Comparison of ENCODE assay signal across 22 mouse cellular contexts in genomic region chr4:57111411-57111810, GRCm38 (mm10). TPM values are rescaled to one million over a fixed set of nuclear protein-coding genes. Genes with fewer than 3 reads are reported as not detected.
"Had no signal": no experiment of that assay in that cellular context is flagged by ENCODE, and none has a peak within 500 bp of the region (broad histone marks: within the 10 kb centered on the region; RNA-seq: fewer than 3 reads in every experiment).

No protein-coding gene starts in this region.

- DNase-seq: kidney, adult 18-20 months; kidney, adult 9 months; kidney, postnatal 14 days; kidney, postnatal 4 days; liver, embryonic 13.5 days; lung, adult 18-20 months; right cerebral cortex, adult 18-20 months; right cerebral cortex, postnatal 14 days; right cerebral cortex, postnatal 4 days; spleen, adult 18-20 months; thymus, adult 18-20 months; thymus, postnatal 36 days had no signal

- H3K9me3 ChIP-seq: limb, embryonic 10.5 days; limb, embryonic 13.5 days; liver, embryonic 13.5 days; lung, embryonic 15.5 days; midbrain, embryonic 12.5 days; midbrain, embryonic 15.5 days; neural tube, embryonic 12.5 days; neural tube, embryonic 15.5 days; stomach, embryonic 15.5 days had no signal

- H3K4me2 ChIP-seq: limb, embryonic 13.5 days; liver, embryonic 13.5 days; lung, embryonic 15.5 days; midbrain, embryonic 12.5 days; midbrain, embryonic 15.5 days; neural tube, embryonic 12.5 days; neural tube, embryonic 15.5 days; stomach, embryonic 15.5 days had no signal

- H3K4me1 ChIP-seq: midbrain, embryonic 12.5 days; neural tube, embryonic 12.5 days; neural tube, embryonic 15.5 days had no signal

- H3K27ac ChIP-seq: limb, embryonic 10.5 days; limb, embryonic 13.5 days; liver, embryonic 13.5 days; lung, embryonic 15.5 days; macrophage; midbrain, embryonic 12.5 days; midbrain, embryonic 15.5 days; neural tube, embryonic 12.5 days; neural tube, embryonic 15.5 days; stomach, embryonic 15.5 days had no signal

- H3K36me3 ChIP-seq: limb, embryonic 10.5 days; limb, embryonic 13.5 days; liver, embryonic 13.5 days; lung, embryonic 15.5 days; midbrain, embryonic 12.5 days; midbrain, embryonic 15.5 days; neural tube, embryonic 12.5 days; neural tube, embryonic 15.5 days; stomach, embryonic 15.5 days had no signal

- H3K4me3 ChIP-seq: limb, embryonic 10.5 days; limb, embryonic 13.5 days; liver, embryonic 13.5 days; lung, embryonic 15.5 days; midbrain, embryonic 12.5 days; midbrain, embryonic 15.5 days; neural tube, embryonic 12.5 days; neural tube, embryonic 15.5 days; stomach, embryonic 15.5 days had no signal

- H3K27me3 ChIP-seq: limb, embryonic 13.5 days; liver, embryonic 13.5 days; lung, embryonic 15.5 days; midbrain, embryonic 12.5 days; midbrain, embryonic 15.5 days; neural tube, embryonic 12.5 days; neural tube, embryonic 15.5 days; stomach, embryonic 15.5 days had no signal

- H3K9ac ChIP-seq: limb, embryonic 13.5 days; liver, embryonic 13.5 days; lung, embryonic 15.5 days; midbrain, embryonic 12.5 days; midbrain, embryonic 15.5 days; neural tube, embryonic 12.5 days; neural tube, embryonic 15.5 days; stomach, embryonic 15.5 days had no signal

- ATAC-seq: intestine, embryonic 16.5 days; midbrain, embryonic 15.5 days had no signal

RNA-seq across cellular contexts. Expression of gene Epb41l4b, which starts 31.8 kb away (rescaled TPM):
- polyA plus RNA-seq: macrophage had no signal
